In the genomic region with DNA sequence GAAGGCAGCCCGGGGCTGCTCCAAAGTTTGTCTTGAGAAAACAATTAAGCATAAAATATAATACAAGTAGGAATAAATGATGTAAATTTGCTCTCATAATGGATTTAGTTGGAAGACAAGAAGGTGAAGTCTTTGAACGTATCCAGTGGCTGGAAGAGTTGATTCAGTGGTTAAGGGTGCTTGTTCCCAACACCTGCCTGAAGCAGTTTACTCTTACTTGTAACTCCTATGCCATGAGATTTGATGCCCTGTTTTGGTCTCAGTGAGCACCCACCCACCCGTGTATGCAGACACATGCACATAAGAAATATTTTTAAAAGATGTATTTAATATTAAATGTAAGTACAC, we compare ENCODE assay signal across 11 mouse cellular contexts. TPM values are rescaled to one million over a fixed set of nuclear protein-coding genes. Genes with fewer than 3 reads are reported as not detected.
DNase-seq lines count a peak whose midpoint lies in the region; ATAC-seq and TF ChIP-seq lines count a peak whose summit lies in the region.
"Had no signal": no experiment of that assay in that cellular context is flagged by ENCODE, and none has a peak within 500 bp of the region (broad histone marks: within the 10 kb centered on the region; RNA-seq: fewer than 3 reads in every experiment).

No protein-coding gene starts in this region.

- H3K9ac ChIP-seq in lung, embryonic 14.5 days: no peak overlapping the region
- no peak overlapping the region for H3K9ac ChIP-seq in hindbrain, embryonic 16.5 days (ENCODE audit: low read depth, low read length)
- no peak overlapping the region for H3K9ac ChIP-seq in neural tube, embryonic 14.5 days (replicated peaks; ENCODE audit: low read depth, low read length)

- H3K27ac ChIP-seq in gastrocnemius, adult 2 months: peak overlapping the region; percentile 85
- H3K27ac ChIP-seq in lung, embryonic 14.5 days (ENCODE audit: low read depth): peak overlapping the region; percentile 67
- peak overlapping the region; percentile 24; the same call in 1 of the 2 replicates for H3K27ac ChIP-seq in hindbrain, embryonic 16.5 days (ENCODE audit: low read depth, low read length)
- H3K27ac ChIP-seq in neural tube, embryonic 14.5 days (ENCODE audit: low read depth, low read length): peak overlapping the region; percentile 63; the same call in 1 of the 2 replicates
- H3K27ac ChIP-seq in thymus, adult 2 months (ENCODE audit: control insufficient read depth, insufficient read depth, low read length): no peak overlapping the region

- no peak for TF ChIP-seq POLR2A in thymus, adult 2 months (IDR thresholded peaks at IDR 0.05; ENCODE audit: control insufficient read depth, extremely low read depth, insufficient read depth, low read length, poor library complexity)

- intact Hi-C loops in gastrocnemius, adult 2 months (cut with DNase I): no loop called here
- intact Hi-C loops in gastrocnemius, postnatal 36 days (cut with DNase I): no loop called here

- no peaks in the 10 kb centered on the region for H3K9me3 ChIP-seq in lung, embryonic 14.5 days (ENCODE audit: low read depth, low read length)
- no peaks in the 10 kb centered on the region for H3K9me3 ChIP-seq in hindbrain, embryonic 16.5 days (ENCODE audit: control insufficient read depth, low read length)
- no peaks in the 10 kb centered on the region for H3K9me3 ChIP-seq in neural tube, embryonic 14.5 days (ENCODE audit: control insufficient read depth, low read length)

- ATAC-seq in lung, embryonic 14.5 days (ENCODE audit: insufficient read depth): no peak
- no peak for ATAC-seq in hindbrain, embryonic 16.5 days
- ATAC-seq in neural tube, embryonic 14.5 days (ENCODE audit: low read depth): no peak

- TF ChIP-seq CTCF in gastrocnemius, adult 2 months (IDR thresholded peaks at IDR 0.05): no peak
- no peak for TF ChIP-seq CTCF in lung, embryonic 14.5 days (IDR thresholded peaks at IDR 0.05; ENCODE audit: low read depth)
- TF ChIP-seq CTCF in thymus, adult 2 months (IDR thresholded peaks at IDR 0.05; ENCODE audit: borderline replicate concordance, control insufficient read depth, extremely low read depth, insufficient read depth, low read length, poor library complexity): no peak

- no peak overlapping the region for H3K4me2 ChIP-seq in lung, embryonic 14.5 days
- no peak overlapping the region for H3K4me2 ChIP-seq in hindbrain, embryonic 16.5 days (ENCODE audit: low read length)
- H3K4me2 ChIP-seq in neural tube, embryonic 14.5 days (ENCODE audit: low read depth, low read length): no peak overlapping the region

- no peaks in the 10 kb centered on the region for H3K4me1 ChIP-seq in lung, embryonic 14.5 days (ENCODE audit: insufficient read depth)
- no peaks in the 10 kb centered on the region; the same call in 1 of the 2 replicates for H3K4me1 ChIP-seq in hindbrain, embryonic 16.5 days (ENCODE audit: control insufficient read depth, insufficient read depth, low read depth, low read length)
- 0 out of 2 replicates have a peak, but pooled peaks cover 3% of the 10 kb centered on the region for H3K4me1 ChIP-seq in neural tube, embryonic 14.5 days (ENCODE audit: control insufficient read depth, insufficient read depth, low read length)
- peaks cover 8% of the 10 kb centered on the region for H3K4me1 ChIP-seq in thymus, adult 2 months (replicated peaks; ENCODE audit: control insufficient read depth, insufficient read depth, low read length)

- no peaks in the 10 kb centered on the region for H3K27me3 ChIP-seq in lung, embryonic 14.5 days (ENCODE audit: insufficient read depth, low read length)
- H3K27me3 ChIP-seq in hindbrain, embryonic 16.5 days (replicated peaks; ENCODE audit: control insufficient read depth, insufficient read depth, low read length): no peaks in the 10 kb centered on the region
- H3K27me3 ChIP-seq in neural tube, embryonic 14.5 days (ENCODE audit: control insufficient read depth, insufficient read depth, low read length): no peaks in the 10 kb centered on the region
- H3K27me3 ChIP-seq in thymus, adult 2 months (ENCODE audit: control insufficient read depth, insufficient read depth, low read length): no peaks in the 10 kb centered on the region

- no peaks in the 10 kb centered on the region for H3K36me3 ChIP-seq in lung, embryonic 14.5 days (ENCODE audit: insufficient read depth)
- H3K36me3 ChIP-seq in hindbrain, embryonic 16.5 days (ENCODE audit: control insufficient read depth, insufficient read depth, low read length): no peaks in the 10 kb centered on the region
- H3K36me3 ChIP-seq in neural tube, embryonic 14.5 days (ENCODE audit: control insufficient read depth, insufficient read depth, low read length): no peaks in the 10 kb centered on the region
- H3K36me3 ChIP-seq in thymus, adult 2 months (ENCODE audit: control insufficient read depth, insufficient read depth, low read length): no peaks in the 10 kb centered on the region

- peak overlapping the region; percentile 38 for H3K4me3 ChIP-seq in gastrocnemius, adult 2 months
- H3K4me3 ChIP-seq in lung, embryonic 14.5 days (ENCODE audit: low read depth, low read length): no peak overlapping the region
- H3K4me3 ChIP-seq in hindbrain, embryonic 16.5 days (ENCODE audit: low read length): no peak overlapping the region
- H3K4me3 ChIP-seq in neural tube, embryonic 14.5 days (ENCODE audit: low read depth, low read length): no peak overlapping the region
- H3K4me3 ChIP-seq in thymus, adult 2 months (ENCODE audit: control insufficient read depth, insufficient read depth, low read length): no peak overlapping the region

- no peak for DNase-seq in gastrocnemius, adult 2 months
- no peak for DNase-seq in gastrocnemius, postnatal 36 days
- DNase-seq in lung, embryonic 14.5 days: no peak
- no peak for DNase-seq in lung, postnatal 4 days
- no peak for DNase-seq in cerebellum, postnatal 25 days
- no peak for DNase-seq in thymus, adult 2 months
- DNase-seq: gastrocnemius, postnatal 25 days; thymus, postnatal 36 days had no signal

- 5% methylated on average over 3 of the region's 3 CpGs for WGBS in lung, embryonic 14.5 days
- 14% methylated on average over 3 of the region's 3 CpGs for WGBS in hindbrain, embryonic 16.5 days
- WGBS in neural tube, embryonic 14.5 days: 8% methylated on average over 3 of the region's 3 CpGs
- 4% methylated on average over 3 of the region's 3 CpGs for WGBS in thymus, adult 2 months

RNA-seq across cellular contexts. Expression of gene Tex14, which starts 44.3 kb away (rescaled TPM):
- not detected for total RNA-seq in gastrocnemius, adult 2 months (2021)
- total RNA-seq in gastrocnemius, postnatal 36 days (2021): not detected
- 0.21 and 0.72 TPM in 2 replicates for polyA plus RNA-seq in lung, embryonic 14.5 days (2014; fragmentation: Nextera tagmentation; extraction: Ambion mirVana)
- polyA plus RNA-seq in hindbrain, embryonic 16.5 days (2015; fragmentation: Nextera tagmentation; extraction: Ambion mirVana): 1.7 and 1.9 TPM in 2 replicates
- 0.51 and 0.64 TPM in 2 replicates for polyA plus RNA-seq in neural tube, embryonic 14.5 days (2014; fragmentation: Nextera tagmentation; extraction: Ambion mirVana)
- polyA plus RNA-seq in thymus, adult 2 months (2012; rRNA removed): 0.55 and 0.99 TPM in 2 replicates
- polyA plus RNA-seq: C2C12 had no signal

RNA-seq across cellular contexts. Expression of gene Rad51c, which starts 44.4 kb away (rescaled TPM):
- under 1 TPM; 0.26 to 0.45 TPM for total RNA-seq in gastrocnemius, adult 2 months (2021)
- total RNA-seq in gastrocnemius, postnatal 36 days (2021): under 1 TPM; 0.32 to 0.41 TPM
- polyA plus RNA-seq in lung, embryonic 14.5 days (2014; fragmentation: Nextera tagmentation; extraction: Ambion mirVana): 9.9 and 11.0 TPM in 2 replicates
- polyA plus RNA-seq in hindbrain, embryonic 16.5 days (2015; fragmentation: Nextera tagmentation; extraction: Ambion mirVana): 3.8 and 5.1 TPM in 2 replicates
- 4.9 and 6.0 TPM in 2 replicates for polyA plus RNA-seq in neural tube, embryonic 14.5 days (2014; fragmentation: Nextera tagmentation; extraction: Ambion mirVana)
- 2.5 and 3.1 TPM in 2 replicates for polyA plus RNA-seq in thymus, adult 2 months (2012; rRNA removed)
